Mouse (Mus musculus) gastrocnemius, adult 2 months (tissue): ENCODE data around the gene Clk1. TPM values are rescaled to one million over a fixed set of nuclear protein-coding genes. Genes with fewer than 3 reads are reported as not detected.

Experiments used
- DNase-seq: peaks from one replicate; pipeline ENCODE4 v3.0.0; 2022
- H3K27ac ChIP-seq: fragments of 200-600 bp; 2 replicates; pipeline ENCODE4 v1.8.1; 2022; ENCODE audit warnings: mild to moderate bottlenecking
- H3K4me3 ChIP-seq: fragments of 200-600 bp; 2 replicates; pipeline ENCODE4 v1.8.1; 2022; ENCODE audit warnings: mild to moderate bottlenecking, moderate library complexity
- CTCF ChIP-seq: fragments of 200-600 bp; IDR thresholded peaks from 2 replicates; pipeline ENCODE4 v1.8.1; 2022; ENCODE audit warnings: antibody characterized with exemption, mild to moderate bottlenecking, moderate library complexity
- intact Hi-C: fragments of 180-260 bp; cut with DNase I; formaldehyde crosslinking; loops from one replicate; pipeline ENCODE4 v1.15.1; 2025
- long read RNA-seq, 2 experiments: library from polyadenylated mRNA; stranded (forward); transcript quantifications; one replicate each; pipeline ENCODE4 v2.0.0; 2021
- total RNA-seq, 2 experiments: library from RNA; stranded (reverse); gene quantifications; 2 replicates each; pipeline ENCODE4 v1.2.3; 2021

Clk1 gene
- 10 to 100 TPM; 46.4 to 52.1 TPM for total RNA-seq
- long read RNA-seq, experiment 1, full-length matches to known transcripts, result 7 of 11 reads
- long read RNA-seq, experiment 1, partial matches to known transcripts, result 3 of 11 reads
- long read RNA-seq, experiment 1, other reads (novel, unspliced or antisense), result 1 of 11 reads
- long read RNA-seq, experiment 2, full-length matches to known transcripts, result 6 of 9 reads
- long read RNA-seq, experiment 2, partial matches to known transcripts, result 3 of 9 reads
- long read RNA-seq, experiment 2, other reads (novel, unspliced or antisense), result 0 of 9 reads

GRCm38 (mm10) chr1:58423371-58424248, at the start of gene Clk1:
TSS of gene Clk1 (minus strand) at chr1:58424066.
- peak within 1 kb of the TSS; percentile 99 for H3K27ac ChIP-seq
- intact Hi-C loops, result loop anchor here (2.0 to 5.0 kb wide), 2 partner anchors 21 to 289 kb away; partner anchors contain the start of genes Cflar, Nif3l1 and Ppil3
- no peak for TF ChIP-seq CTCF
- peak within 1 kb of the TSS; percentile 87 for H3K4me3 ChIP-seq
- DNase-seq, result peak; percentile 98

GRCm38 (mm10) chr1:58465561-58465960, 41.7 kb upstream of the Clk1 start:
- no peak overlapping the region for H3K4me3 ChIP-seq
- no peak for DNase-seq
- no peak overlapping the region for H3K27ac ChIP-seq
- intact Hi-C loops, result no loop called here
- TF ChIP-seq CTCF, result no peak

GRCm38 (mm10) chr1:58465042-58465441, 41.2 kb upstream of the Clk1 start:
- no peak for DNase-seq
- no peak for TF ChIP-seq CTCF
- intact Hi-C loops, result no loop called here
- H3K4me3 ChIP-seq, result no peak overlapping the region
- H3K27ac ChIP-seq, result no peak overlapping the region

- no peak overlapping the region for H3K27ac ChIP-seq
- intact Hi-C loops, result no loop called here
- no peak overlapping the region for H3K4me3 ChIP-seq
- no peak for TF ChIP-seq CTCF
- no peak for DNase-seq
Observed at GRCm38 (mm10) chr1:58463935-58464334, 40.1 kb upstream of the Clk1 start.

GRCm38 (mm10) chr1:58460566-58460965, 36.7 kb upstream of the Clk1 start:
- no peak overlapping the region for H3K27ac ChIP-seq
- intact Hi-C loops, result no loop called here
- no peak for DNase-seq
- TF ChIP-seq CTCF, result no peak
- no peak overlapping the region for H3K4me3 ChIP-seq

GRCm38 (mm10) chr1:58458867-58459266, 35.0 kb upstream of the Clk1 start:
- no peak overlapping the region for H3K27ac ChIP-seq
- DNase-seq, result no peak

GRCm38 (mm10) chr1:58458175-58458574, 34.3 kb upstream of the Clk1 start:
- intact Hi-C loops, result no loop called here
- TF ChIP-seq CTCF, result no peak
- no peak for DNase-seq
- H3K4me3 ChIP-seq, result peak overlapping the region; percentile 28
- H3K27ac ChIP-seq, result peak overlapping the region; percentile 68; the same call in 1 of the 2 replicates

More at GRCm38 (mm10) chr1:58458867-58459266, 35.0 kb upstream of the Clk1 start:
- intact Hi-C loops, result no loop called here
- H3K4me3 ChIP-seq, result no peak overlapping the region
- no peak for TF ChIP-seq CTCF

- DNase-seq, result no peak
- Histone ChIP-seq H3K4me3 (no peak overlapping the region), H3K27ac (no peak overlapping the region)
- TF ChIP-seq CTCF, result no peak
- intact Hi-C loops, result no loop called here
Observed at GRCm38 (mm10) chr1:58454316-58454715, 30.4 kb upstream of the Clk1 start.

GRCm38 (mm10) chr1:58448396-58448795, 24.5 kb upstream of the Clk1 start:
- Histone ChIP-seq H3K27ac (no peak overlapping the region), H3K4me3 (no peak overlapping the region)
- intact Hi-C loops, result no loop called here
- no peak for DNase-seq
- no peak for TF ChIP-seq CTCF

- TF ChIP-seq CTCF, result no peak
- no peak overlapping the region for H3K4me3 ChIP-seq
- intact Hi-C loops, result no loop called here
- no peak overlapping the region for H3K27ac ChIP-seq
- DNase-seq, result no peak
Observed at GRCm38 (mm10) chr1:58447766-58448165, 23.9 kb upstream of the Clk1 start.

- intact Hi-C loops, result loop anchor here (2.0 kb wide), 1 partner anchor 21 kb away; the partner anchor contains the start of gene Clk1
- Histone ChIP-seq H3K27ac (peak overlapping the region; percentile 96), H3K4me3 (peak overlapping the region; percentile 85)
- DNase-seq, result no peak
- TF ChIP-seq CTCF, result no peak
Observed at GRCm38 (mm10) chr1:58445861-58446260, 22.0 kb upstream of the Clk1 start.

GRCm38 (mm10) chr1:58445143-58445722, 21.4 kb upstream of the Clk1 start, which contains the start of the genes Nif3l1 and Ppil3:
TSS of gene Nif3l1 (plus strand) at chr1:58445151.
TSS of gene Ppil3 (minus strand) at chr1:58445486.
- intact Hi-C loops, result loop anchor here (2.0 kb wide), 1 partner anchor 20 kb away; the partner anchor contains the start of gene Clk1
- peak; percentile 40; the same call in 1 of the 2 replicates for TF ChIP-seq CTCF
- peak; percentile 87 for DNase-seq
- peak within 1 kb of the TSS; percentile 96 for H3K27ac ChIP-seq
- peak within 1 kb of the TSS; percentile 85 for H3K4me3 ChIP-seq
